Mouse (Mus musculus): ENCODE results near the gene Fzd7. TPM values are rescaled to one million over a fixed set of nuclear protein-coding genes. Genes with fewer than 3 reads are reported as not detected.

Fzd7 gene
- polyA plus RNA-seq, 1 experiment from 2014 or later = 4.0 TPM

Other genes starting within 250 kb of the Fzd7 start
- 18.4 and 19.6 TPM in 2 replicates for gene Als2, start 245.2 kb upstream of the Fzd7 start, polyA plus RNA-seq (2015; fragmentation: Nextera tagmentation; extraction: Ambion mirVana)
- gene Cdk15, start 225.5 kb upstream of the Fzd7 start, polyA plus RNA-seq (2015; fragmentation: Nextera tagmentation; extraction: Ambion mirVana) = 0.57 and 1.1 TPM in 2 replicates
- gene Gm973, start 33.8 kb downstream of the Fzd7 start, polyA plus RNA-seq (2015; fragmentation: Nextera tagmentation; extraction: Ambion mirVana) = 7.2 and 8.8 TPM in 2 replicates
- 453 and 473 TPM in 2 replicates for gene Sumo1, start 188.4 kb downstream of the Fzd7 start, polyA plus RNA-seq (2015; fragmentation: Nextera tagmentation; extraction: Ambion mirVana)
- 182 and 192 TPM in 2 replicates for gene Nop58, start 202.5 kb downstream of the Fzd7 start, polyA plus RNA-seq (2015; fragmentation: Nextera tagmentation; extraction: Ambion mirVana)